Mouse (Mus musculus): ENCODE measurements around the gene Shisa7.
"Not testable (repeated sequence)": the region's sequence is repeated elsewhere in the genome, so short reads cannot be mapped to it uniquely, and the experiment has no call there.

Shisa7 gene

DNA sequence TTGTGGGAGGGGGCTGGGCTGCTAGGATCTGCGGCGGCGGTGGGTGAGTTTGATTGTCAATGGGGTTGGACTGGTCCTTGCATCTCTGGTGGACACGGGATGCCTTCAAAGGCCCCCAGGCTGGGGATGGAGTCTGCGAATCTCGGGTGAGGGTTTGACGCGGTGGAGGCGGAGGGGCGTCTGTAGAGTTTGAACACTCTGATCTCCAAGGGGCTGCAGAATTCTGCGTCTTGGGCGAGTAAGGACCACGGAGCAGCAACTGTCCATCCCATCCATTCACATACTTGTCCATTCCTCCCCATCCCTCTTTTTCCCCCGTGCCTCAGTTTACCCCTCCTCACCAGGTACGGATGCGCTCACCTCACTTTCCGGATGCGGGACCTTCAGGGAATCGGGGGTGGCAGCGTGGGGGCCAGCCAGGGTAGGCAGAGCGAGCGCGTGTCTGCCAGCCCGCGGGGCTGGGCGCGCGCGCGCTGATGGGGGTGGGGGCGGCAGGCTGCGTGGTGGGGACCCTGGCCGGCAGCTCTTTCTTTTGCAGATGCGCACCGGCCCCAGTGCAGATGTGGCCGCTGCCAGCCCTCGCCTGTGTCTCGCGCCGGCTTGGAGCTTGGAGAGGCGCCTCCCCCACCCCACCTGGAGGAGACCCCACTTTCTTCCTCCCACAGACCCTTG is at the start of gene Shisa7:
Gene Shisa7 (minus strand): TSS at position 452 of the 672 bp plus-strand sequence.
- DNase-seq (ENCODE audit: low spot score), result no peak

DNA sequence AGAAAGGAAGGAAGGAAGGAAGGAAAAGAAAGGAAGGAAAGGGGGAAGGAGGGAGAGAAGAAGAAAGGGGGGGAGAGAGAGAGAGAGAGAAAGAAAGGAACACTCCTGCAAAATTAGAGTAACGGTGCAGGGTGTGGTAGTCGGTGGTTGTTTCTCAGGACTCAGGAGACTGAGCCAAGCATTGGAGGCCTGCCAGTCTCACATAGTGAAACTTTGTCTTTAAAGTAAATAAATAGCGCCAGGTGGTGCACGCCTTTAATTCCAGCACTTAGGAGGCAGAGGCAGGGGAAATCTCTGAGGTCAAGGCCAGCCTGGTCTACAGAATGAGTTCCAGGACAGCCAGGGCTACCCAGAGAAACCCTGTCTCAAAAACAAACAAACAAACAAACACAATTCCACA is 42.2 kb upstream of the Shisa7 start:
- no peak for DNase-seq (ENCODE audit: low spot score)

DNA sequence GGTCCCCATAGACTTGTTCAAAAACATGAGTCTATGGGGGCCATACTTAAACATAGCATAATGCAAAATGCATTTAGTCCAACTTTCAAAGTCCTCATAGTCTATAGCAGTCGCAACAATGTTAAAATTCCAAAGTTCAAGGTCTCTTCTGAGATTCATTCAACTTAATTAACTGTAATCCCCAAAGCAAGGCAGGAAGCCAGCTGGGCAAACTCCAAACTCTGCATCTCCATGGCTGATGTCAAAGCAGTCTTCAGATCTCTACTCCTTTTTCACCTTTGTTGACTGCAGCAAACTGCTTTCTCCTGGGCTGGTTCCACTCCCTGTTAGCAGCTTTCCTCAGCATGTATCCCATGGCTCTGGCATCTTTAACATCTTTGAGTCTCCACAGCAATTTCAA is 34.5 kb upstream of the Shisa7 start:
- DNase-seq (ENCODE audit: low spot score), result not testable (repeated sequence)

DNA sequence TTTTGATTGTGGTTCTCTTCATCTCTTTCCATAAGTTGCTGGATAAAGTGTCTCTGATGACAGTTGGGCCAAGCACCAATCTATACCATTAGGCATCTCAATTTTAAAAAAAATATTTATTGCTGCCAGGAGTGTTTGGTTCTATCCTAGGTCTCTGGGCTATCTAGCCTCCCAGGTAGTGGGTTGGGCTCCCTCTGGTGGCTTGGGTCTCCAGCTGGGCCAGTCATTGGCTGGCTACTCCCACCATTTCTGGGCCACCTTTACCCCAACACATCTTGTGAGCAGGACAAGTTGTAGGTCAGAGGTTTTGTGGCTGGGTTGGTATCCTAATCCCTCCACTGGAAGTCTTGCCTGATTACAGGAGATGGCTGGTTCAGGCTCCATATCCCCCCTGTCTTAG is 33.7 kb upstream of the Shisa7 start:
- DNase-seq (ENCODE audit: low spot score), result no peak

DNA sequence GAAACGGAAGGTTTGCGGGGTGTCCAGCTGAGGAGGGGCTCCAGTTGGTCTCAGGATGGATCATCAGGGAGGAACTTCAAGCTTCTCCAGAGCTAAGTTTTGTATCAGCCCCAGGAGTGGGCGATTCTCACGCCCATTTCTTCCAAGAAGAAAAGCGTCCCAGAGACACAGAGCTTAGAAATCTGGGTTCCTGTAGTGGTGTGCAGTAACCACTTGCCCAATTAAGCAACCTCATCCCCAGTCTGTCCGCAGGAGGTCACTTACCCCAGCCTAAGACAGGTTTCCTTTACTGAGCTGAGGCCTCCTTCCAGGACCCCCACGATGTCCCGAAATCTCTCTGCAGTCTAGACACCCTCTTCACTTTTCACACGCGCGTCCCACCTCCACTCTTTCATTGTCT is 32.7 kb upstream of the Shisa7 start:
- DNase-seq (ENCODE audit: low spot score), result no peak

DNA sequence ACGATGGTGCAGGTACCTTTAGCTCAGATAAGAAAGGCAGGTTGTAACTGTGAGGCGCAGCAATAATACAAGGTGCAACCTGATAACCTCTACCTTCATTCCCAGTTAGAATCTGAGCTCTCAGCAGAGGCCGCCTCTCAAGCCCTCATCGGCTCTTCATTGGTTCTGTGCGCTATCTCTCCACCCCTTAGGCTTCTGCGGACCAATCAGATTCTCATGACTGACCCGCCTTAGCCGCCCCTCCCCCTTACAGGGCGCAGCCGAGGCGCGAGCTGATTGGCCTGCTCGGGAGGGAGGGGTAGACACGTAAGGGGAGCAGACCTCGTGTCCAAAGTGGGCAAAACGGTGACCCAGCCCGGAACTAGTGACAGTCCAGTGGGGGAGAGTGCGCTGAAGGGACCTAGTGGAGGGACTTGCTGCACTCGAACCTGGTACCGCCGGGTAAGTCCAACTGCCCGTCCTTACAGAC is 32.3 kb upstream of the Shisa7 start, which contains the start of gene Isoc2a:
Gene Isoc2a (plus strand): TSS at position 401 of the 469 bp plus-strand sequence.
- peak; percentile 58 for DNase-seq (ENCODE audit: low spot score)

DNA sequence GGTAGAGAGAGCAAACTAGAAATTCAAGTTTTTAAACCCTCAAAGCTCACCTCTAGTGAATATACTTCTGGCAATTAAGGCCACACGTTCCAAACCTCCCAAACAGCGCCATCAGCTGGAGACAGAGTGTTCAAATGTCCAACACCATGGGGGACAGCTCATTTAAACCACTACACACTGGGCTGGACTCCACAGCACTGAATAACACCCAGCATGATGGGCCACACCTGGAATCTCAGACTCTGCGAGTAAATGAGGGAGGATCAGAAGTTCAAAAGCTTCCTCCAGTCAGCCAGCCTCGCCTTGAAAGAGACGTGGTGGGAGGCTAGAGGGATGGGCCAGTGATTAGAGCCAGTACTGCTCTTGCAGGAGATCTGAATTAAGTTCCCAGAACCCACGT is 25.6 kb upstream of the Shisa7 start, which contains the start of gene Isoc2b:
Gene Isoc2b (minus strand): TSS at position 126 of the 400 bp plus-strand sequence.
- DNase-seq (ENCODE audit: low spot score), result no peak

DNA sequence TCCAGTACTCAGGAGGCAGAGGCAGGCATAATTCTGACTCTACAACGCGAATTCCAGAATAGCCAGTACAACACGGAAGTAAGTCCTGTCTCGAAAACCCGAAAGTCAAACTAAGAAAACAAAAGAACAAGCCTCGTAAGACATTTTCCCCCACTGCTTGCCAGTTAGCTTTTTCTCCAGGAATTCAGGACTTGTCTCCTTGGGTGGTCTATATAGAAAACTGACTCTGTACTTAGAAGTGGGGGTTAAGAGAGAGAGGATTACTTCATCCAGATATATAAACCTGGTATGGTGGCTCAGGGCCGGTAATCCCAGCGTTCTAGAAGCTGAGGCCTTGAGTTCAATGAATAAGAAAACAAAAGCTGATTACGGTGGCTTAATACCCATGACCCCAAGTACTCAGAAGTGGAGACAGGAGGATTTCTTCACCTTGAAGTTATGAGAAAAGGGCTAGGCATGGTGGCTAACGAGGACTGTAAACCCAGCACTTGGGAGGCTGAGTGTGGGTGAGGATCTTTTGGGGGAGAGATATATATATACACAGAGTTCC is 22.2 kb upstream of the Shisa7 start:
- no peak for DNase-seq (ENCODE audit: low spot score)

DNA sequence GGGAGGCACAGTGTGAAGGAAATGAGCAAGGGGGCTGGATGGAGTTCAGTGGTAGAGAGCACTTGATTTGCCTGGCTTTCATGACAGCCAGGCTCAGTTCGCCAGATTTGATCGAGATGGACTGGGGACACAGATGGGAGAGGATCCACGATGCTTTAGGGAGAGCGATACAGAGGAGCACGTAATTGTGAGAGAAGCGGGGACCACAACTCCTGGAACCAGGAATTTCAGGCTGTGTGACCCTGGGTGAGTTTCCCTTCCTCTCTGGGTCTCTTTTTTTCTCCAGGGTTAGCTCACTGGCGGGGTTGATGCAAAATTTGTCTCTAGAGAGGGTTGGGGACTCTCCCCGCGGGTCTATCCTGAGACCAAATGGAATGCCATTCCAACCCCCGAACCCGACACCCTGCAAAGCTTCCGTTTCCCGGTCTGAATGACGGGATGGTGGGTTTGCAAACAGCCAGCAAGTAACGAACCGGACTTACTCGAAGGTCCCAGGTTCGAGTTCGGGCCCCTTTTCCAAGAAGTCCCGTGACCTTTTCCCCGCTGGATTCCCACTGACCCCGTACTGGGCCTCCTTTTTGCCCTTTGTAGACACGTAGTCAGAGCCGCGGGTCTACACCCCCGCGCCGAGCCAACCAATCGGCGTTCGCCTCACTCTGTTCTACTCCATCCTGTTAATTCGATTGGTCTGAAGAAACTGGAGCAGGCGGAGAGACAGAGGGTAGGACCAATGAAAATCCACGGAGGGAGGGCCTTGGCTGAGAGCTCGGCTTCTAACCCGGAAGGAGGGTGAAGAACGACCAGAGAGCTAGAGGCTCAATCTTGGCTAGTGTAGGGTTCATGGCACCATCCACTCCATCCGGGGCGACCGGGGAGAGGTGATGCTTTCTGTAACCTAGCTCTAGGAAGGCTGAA is 21.3 kb upstream of the Shisa7 start:
- DNase-seq (ENCODE audit: low spot score), result peak; percentile 86

DNA sequence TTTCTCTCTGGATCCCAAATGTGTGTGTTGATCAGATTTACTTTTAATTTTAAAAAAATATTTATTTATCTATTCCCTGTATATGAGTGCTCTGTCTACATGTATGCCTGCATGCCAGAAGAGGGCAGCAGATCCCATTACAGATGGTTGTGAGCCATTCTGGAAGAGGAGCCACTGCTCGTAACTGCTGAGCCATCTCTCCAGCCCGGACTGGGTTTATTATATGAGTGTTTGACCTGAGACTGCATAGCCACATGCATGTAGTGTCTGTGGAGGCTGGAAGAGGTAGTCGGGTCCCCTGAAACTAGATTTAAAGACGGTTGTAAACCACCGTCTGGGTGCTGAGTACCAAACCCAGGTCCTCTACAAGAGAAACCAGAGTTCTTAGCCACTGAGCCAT is 20.6 kb upstream of the Shisa7 start:
- DNase-seq (ENCODE audit: low spot score), result no peak

DNA sequence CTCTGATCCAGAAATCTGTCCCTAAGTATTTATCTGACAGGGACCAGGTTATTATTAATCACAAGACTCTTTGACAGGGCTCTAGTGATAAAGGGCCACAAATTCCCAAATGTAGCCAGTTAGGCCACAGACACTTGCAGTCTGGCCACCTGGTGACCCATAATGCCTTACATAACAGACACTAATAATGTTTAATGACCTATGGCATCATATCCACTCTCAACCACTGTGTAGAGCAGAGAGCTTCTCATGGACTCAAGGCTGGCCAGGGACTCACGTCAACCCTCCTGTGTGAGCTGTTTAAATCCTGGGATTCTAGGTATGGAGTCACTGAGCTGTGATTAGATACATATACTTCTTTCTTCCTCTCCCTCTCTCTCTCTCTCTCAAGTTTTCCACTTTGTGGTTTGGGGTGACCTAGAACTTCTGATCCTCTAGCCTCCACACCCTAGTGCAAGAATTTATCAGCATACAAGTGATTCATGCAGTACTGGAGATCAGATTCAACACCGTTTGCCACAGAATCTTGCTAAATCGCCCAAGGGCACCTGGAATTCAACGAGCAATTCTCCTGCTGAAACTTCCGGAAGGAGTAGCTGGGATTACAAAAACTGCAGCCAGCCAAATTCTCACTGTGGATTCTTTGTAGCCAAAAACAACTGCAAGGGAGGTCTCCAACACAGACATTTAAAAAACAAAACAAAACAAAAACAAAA is 19.8 kb upstream of the Shisa7 start:
- DNase-seq (ENCODE audit: low spot score), result no peak

DNA sequence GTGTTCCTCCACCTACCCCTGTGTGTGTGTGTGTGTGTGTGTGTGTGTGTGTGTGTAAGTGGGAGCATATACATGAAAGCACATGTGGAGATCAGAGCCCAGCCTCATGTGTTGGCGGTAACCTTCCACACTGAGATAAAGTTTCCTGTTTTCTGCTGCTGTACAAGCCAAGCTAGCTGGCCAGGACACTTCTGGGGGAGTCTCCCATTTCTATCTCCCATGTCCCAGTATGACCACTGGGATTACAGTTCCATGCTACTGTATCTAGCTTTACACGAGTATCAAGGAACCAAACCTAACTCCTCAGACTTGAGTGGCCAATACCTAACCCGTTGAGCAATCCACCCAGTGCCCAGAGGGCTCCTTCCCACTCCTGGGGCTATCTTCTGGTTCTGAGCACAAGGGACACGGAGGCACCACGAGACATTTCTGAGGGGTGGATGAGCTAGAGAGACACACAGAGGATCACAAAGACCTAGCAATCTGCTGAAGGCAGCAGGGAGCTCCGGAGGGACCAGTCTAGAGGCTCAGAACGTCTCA is 19.1 kb upstream of the Shisa7 start:
- no peak for DNase-seq (ENCODE audit: low spot score)

DNA sequence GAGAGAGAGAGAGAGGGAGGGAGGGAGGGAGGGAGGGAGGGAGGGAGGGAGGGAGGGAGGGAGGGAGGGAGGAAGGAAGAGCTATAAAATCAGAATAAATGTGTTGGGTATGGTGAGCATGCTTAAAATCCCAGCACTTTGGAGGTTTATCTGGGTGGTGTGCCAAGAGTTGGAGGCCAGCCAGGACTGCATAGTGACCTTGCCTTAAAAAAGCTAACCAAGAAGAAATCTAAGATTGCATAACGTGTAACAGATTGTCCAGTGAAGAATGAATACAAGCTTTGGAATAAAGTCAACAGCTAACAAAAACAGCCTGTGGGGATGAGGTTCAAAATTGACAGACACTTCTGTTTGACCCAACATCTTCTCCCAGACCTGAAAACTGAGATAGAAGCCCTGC is 18.5 kb upstream of the Shisa7 start:
- DNase-seq (ENCODE audit: low spot score), result no peak

DNA sequence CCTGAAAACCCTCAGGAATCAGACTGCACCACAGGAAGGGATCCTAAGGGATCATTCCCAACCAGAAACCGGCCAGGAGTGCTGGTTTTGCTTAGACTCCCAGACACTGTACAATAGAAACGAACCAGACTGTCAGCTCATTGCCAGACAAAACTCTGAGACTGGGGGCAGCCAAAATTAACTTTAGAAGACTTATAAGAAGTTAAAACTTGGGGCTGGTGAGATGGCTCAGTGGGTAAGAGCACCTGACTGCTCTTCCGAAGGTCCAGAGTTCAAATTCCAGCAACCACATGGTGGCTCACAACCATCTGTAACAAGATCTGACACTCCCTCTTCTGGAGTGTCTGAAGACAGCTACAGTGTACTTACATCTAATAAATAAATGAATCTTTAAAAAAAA is 16.4 kb upstream of the Shisa7 start:
- DNase-seq (ENCODE audit: low spot score), result not testable (repeated sequence)

DNA sequence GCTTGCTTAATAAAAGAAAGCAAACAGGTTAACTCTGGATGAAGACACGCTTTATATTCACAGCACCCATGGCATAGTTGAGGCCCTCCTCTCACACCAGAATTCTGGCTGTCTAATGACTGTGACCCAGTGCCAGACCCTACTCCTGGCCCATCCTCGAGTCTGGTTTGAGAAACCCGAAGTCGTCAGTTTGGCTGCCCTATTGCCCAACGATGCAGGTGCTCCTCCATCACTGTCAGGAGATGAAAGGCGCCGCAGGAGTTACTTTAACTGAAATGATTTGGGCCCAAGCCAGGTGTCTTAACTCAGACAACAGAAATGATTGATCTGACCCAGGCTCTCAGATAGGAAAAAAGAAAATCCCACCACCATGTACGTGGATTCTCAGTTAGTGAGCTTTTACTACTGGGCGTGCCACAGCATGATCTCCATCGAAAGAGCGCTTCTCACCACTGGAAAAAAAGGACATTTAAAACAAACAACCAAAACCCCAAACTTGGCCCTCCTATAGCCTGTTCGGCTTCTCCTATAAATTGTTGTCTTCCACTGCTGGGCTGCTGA is 15.0 kb upstream of the Shisa7 start:
- DNase-seq (ENCODE audit: low spot score), result no peak

DNA sequence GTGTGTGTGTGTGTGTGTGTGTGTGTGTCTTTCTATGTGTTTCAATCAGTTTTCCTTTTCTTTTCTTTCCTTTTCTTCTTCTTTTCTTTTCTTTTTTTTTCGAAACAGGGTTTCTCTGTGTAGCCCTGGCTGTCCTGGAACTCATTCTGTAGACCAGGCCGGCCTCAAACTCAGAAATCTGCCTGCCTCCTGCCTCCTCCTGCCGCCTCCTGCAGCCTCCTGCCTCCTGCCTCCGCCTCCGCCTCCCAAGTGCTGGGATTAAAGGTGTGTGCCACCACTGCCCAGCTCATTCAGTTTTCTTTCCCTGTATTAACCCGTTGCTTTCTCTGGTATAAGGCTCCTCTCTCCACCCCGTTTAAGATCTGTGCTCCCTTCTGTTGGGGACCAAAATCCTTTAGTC is 12.8 kb upstream of the Shisa7 start:
- no peak for DNase-seq (ENCODE audit: low spot score)

DNA sequence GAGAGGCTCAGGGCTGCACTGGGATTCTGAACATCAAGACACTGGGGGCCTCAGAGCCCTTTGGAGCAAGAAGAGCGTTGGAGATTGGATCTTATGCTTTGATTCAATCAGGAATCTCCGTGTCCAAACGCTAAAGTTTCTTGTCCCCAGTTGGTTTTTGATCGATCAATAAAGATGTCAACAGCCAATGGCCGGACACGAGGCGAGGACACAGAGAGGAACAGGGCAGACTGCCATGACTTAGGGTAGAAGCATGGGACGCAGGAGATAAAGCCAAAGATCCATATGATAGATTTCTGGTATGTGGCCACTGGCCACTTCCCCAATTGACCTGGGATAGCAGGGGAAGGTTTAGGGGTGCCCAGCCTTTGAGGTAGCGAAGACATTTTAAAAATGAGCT is 12.0 kb upstream of the Shisa7 start:
- no peak for DNase-seq (ENCODE audit: low spot score)

DNA sequence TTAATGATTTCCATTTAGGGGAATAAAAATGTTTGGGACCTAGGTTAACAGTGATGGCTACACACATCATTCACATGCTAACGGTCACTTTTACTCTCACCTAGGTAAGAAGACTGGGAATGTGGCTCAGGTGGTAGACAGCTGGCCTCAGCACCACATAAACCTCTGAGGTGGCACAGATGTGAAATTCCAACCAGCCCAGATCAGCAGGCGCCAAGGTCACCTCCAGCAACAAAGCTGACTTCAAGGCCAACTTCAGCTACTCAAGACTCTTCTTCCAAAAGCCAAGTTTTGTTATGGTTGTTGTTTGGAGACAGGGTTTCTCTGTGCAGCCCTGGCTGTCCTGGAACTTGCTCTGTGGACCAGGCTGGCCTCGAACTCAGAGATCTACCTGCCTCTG is 9.1 kb upstream of the Shisa7 start:
- DNase-seq (ENCODE audit: low spot score), result no peak

DNA sequence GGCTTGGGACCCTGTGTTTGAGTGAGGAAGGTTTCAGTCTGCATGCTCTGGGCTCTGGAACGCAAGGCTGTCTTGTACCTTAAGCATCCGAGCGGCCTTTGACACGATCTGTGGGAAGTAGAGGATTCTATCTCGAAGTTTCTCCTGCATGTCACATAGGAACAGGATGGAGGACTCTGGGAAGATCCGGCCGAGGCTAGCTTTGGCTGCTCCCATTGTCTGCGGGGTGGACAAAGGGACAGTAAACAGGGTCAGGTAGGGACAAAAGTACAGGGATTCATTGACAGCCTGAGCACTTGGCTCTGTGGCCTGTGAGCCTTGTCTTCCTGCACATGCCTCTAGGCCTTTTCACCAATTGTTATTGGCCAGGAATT is 6.8 kb upstream of the Shisa7 start:
- no peak for DNase-seq (ENCODE audit: low spot score)

DNA sequence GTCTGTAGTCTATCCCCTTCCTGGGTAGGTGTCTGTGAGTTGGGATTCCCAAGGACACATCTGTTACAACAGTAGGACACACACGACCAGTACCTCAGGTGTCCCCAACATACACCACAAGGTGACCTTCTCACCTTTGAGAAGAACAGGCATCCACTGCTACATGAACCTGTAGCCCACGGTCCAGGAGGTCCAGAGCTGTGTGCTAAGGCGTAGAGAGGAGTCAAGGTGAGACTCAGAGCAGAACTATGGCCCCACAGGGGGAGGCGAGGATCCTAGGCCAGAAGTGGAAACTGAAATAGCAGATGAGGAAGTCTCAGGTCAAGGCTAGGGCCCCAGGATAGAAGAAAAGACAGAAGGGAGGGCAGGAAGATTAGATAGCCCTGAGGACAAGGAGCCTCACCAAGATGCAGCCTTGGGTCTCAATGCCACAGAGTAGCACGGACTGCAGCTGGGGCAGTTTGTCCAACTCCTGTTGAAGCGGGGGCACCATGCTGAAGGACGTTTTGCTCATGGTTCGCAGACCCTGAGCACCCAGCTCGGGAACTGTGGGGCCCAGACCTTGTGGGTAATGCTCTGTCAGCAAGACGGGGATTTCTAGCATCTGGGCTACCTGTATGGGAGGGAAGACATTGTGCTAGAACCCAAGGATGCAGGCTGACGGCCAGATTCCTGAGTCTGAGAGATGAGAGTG is 6.3 kb upstream of the Shisa7 start:
- DNase-seq (ENCODE audit: low spot score), result no peak

DNA sequence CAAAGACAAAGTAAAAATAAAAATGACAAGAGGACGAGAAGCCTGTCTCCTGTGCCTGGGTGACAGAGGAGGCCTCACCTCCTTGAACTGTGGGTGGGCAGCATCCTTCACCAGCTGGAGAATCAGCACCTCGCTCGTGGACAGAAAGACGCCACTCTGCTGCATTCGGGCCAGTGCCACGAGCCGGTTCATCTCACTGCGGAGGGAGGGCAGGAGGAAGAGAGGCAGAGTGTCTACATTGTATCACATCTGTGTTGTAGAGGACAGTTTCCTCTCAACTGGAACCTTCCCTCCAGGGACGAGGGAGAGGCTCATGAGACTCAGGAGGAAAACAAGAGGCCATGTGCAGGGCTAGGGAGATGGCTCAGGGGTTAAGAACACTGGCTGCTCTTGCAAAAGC is 4.9 kb upstream of the Shisa7 start:
- no peak for DNase-seq (ENCODE audit: low spot score)

Data from urinary bladder, postnatal 10 days (tissue).